Mouse (Mus musculus) urinary bladder, postnatal 25 days (tissue): ENCODE results near the gene Agtrap.

Experiments used
- DNase-seq: peaks from one replicate; pipeline ENCODE4 v3.0.0; 2022; ENCODE audit warnings: low spot score

The Agtrap gene

GRCm38 (mm10) chr4:148075259-148075658 lies 12.6 kb downstream of the Agtrap start:
- DNase-seq, result peak; percentile 56

GRCm38 (mm10) chr4:148074521-148075189 lies 13.2 kb downstream of the Agtrap start:
- no peak for DNase-seq

- DNase-seq, result no peak
Measured at GRCm38 (mm10) chr4:148071508-148071907, 16.3 kb downstream of the Agtrap start.

- no peak for DNase-seq
Measured at GRCm38 (mm10) chr4:148069602-148070218, 18.1 kb downstream of the Agtrap start.

- DNase-seq, result no peak
Measured at GRCm38 (mm10) chr4:148067346-148067745, 20.5 kb downstream of the Agtrap start.

- DNase-seq, result no peak
Measured at GRCm38 (mm10) chr4:148066401-148066744, 21.5 kb downstream of the Agtrap start.

- no peak for DNase-seq
Measured at GRCm38 (mm10) chr4:148065702-148066400, 22.0 kb downstream of the Agtrap start.

GRCm38 (mm10) chr4:148061086-148061480 lies 26.7 kb downstream of the Agtrap start:
- DNase-seq, result no peak

- DNase-seq, result peak; percentile 21
Measured at GRCm38 (mm10) chr4:148060120-148061085, 27.4 kb downstream of the Agtrap start.

GRCm38 (mm10) chr4:148058993-148059392 lies 28.8 kb downstream of the Agtrap start:
- no peak for DNase-seq

- DNase-seq, result no peak
Measured at GRCm38 (mm10) chr4:148058218-148058819, 29.5 kb downstream of the Agtrap start.

- no peak for DNase-seq
Measured at GRCm38 (mm10) chr4:148057661-148058209, 30.1 kb downstream of the Agtrap start.

GRCm38 (mm10) chr4:148056801-148057200 lies 31.0 kb downstream of the Agtrap start:
- DNase-seq, result no peak

- no peak for DNase-seq
Measured at GRCm38 (mm10) chr4:148056246-148056645, 31.6 kb downstream of the Agtrap start.

GRCm38 (mm10) chr4:148054961-148055695 lies 32.7 kb downstream of the Agtrap start:
- no peak for DNase-seq

- no peak for DNase-seq
Measured at GRCm38 (mm10) chr4:148053417-148053920, 34.4 kb downstream of the Agtrap start.

GRCm38 (mm10) chr4:148052976-148053375 lies 34.9 kb downstream of the Agtrap start:
- DNase-seq, result no peak

- DNase-seq, result no peak
Measured at GRCm38 (mm10) chr4:148051886-148052285, 35.9 kb downstream of the Agtrap start.

GRCm38 (mm10) chr4:148051046-148051776 lies 36.6 kb downstream of the Agtrap start:
- no peak for DNase-seq
